Mouse (Mus musculus) retina, postnatal 1 day (tissue): ENCODE results near the gene Kcnd3.

ENCODE experiments used
- DNase-seq: peaks from one replicate; pipeline ENCODE4 v3.0.0-alpha.2; 2012

Kcnd3 gene

GRCm38 (mm10) chr3:105466538-105466937 is 14.4 kb downstream of the Kcnd3 start:
- DNase-seq = no peak

DNA sequence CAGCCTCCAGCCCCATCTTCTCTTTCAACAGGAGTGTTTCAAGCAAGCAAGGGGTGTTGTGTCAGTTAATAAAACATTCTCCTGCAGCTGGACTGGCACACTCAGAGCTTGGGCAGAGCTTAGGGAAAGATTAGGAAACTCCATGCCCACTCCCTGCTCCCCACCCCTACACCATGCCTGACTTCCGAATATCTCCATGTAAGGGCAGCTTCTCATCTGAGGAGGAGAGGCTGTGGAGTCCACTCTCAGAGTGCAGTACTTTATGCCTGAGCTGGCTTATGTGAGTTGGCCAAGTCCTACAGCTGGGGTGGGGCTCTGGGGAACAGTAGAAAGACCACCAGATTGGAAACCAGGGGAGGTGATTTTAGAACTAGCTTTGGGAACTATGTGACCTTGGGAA is 20.4 kb downstream of the Kcnd3 start:
- no peak for DNase-seq

- no peak for DNase-seq
Measured at GRCm38 (mm10) chr3:105476408-105476807, 24.3 kb downstream of the Kcnd3 start.

- DNase-seq = no peak
Measured at GRCm38 (mm10) chr3:105478876-105479275, 26.7 kb downstream of the Kcnd3 start.

DNA sequence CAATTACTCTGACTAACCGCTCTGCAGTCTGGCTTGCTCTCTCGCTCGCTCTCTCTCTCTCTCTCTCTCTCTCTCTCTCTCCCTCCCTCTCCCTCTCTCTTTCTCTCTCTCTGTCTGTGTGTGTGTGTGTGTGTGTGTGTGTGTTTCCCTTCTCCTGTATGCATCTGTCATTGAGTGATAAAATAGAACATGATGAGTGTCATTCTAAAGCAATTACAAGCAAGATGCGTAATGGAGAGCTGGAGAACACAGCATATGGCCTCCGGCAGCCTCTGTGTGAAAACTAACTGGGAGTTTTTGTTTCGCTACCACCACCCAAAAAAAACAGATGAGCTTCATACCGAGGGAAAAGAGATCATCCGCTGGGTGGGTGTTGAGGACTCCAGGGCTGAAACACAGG is 29.3 kb downstream of the Kcnd3 start:
- DNase-seq = peak; percentile 26

- peak; percentile 64 for DNase-seq
Measured at GRCm38 (mm10) chr3:105483651-105484052, 31.5 kb downstream of the Kcnd3 start.

GRCm38 (mm10) chr3:105487171-105487570 is 35.0 kb downstream of the Kcnd3 start:
- no peak for DNase-seq

DNA sequence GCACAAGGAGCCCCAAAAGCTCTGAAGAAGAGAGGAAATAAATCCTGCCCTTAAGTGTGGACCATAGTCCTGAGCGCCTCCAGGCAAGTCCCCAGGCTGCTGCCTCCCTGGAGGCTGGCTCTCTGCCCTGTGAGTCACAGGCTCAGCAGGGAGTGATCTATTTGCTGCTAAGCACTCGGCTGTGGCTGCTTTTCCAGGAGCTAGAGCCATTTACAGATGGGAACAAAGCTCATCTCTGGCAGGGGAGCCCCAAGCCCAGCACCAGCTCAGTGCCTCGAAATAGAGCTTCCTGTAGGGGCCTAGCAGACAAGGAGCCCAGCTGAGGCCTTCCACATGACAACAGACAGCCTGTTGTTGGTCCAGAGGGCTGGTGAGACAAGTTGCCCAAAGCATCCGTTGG is 37.5 kb downstream of the Kcnd3 start:
- DNase-seq = peak; percentile 41

DNA sequence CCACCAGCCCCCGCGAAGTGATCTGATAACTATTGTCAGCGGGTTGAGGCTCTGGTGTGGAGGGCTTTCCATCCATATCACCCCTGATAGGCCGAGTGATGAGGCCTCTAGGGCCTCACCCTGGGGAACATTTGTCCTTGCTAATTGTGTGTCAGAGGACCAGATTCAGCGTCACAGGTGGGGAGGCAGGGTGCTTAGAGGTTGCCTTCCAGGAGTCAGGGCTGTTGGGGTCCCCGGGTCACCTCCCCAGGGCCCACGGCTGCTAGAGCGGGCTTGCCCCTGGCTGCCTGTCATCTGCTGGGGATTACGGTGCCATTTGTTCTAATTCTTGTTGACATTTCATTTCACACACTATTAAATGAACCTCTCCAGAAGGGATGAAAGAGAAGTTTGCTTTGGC is 42.8 kb downstream of the Kcnd3 start:
- DNase-seq = peak; percentile 51

- peak; percentile 24 for DNase-seq
Measured at GRCm38 (mm10) chr3:105496216-105496615, 44.1 kb downstream of the Kcnd3 start.

GRCm38 (mm10) chr3:105496935-105497334 is 44.8 kb downstream of the Kcnd3 start:
- DNase-seq = no peak

DNA sequence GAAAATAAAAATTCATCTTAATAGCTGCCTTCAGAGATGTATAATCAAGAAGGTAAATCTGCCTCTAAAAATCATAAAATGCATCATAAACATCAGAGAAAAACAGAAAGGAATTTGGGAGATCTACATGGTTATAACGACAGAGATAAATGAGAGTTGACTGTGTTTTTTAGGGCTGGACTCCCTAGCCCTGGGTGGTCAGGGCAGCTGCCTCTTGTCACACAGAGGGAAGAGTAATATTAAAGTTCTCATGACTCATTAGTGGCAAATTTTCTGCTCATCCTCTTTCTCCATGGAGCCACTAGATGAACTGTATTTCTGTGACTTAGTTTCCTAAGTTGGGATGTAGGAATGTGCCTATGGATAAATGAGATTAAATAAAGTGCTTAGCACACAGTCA is 48.9 kb downstream of the Kcnd3 start:
- DNase-seq = no peak

- no peak for DNase-seq
Measured at GRCm38 (mm10) chr3:105504272-105504671, 52.1 kb downstream of the Kcnd3 start.

DNA sequence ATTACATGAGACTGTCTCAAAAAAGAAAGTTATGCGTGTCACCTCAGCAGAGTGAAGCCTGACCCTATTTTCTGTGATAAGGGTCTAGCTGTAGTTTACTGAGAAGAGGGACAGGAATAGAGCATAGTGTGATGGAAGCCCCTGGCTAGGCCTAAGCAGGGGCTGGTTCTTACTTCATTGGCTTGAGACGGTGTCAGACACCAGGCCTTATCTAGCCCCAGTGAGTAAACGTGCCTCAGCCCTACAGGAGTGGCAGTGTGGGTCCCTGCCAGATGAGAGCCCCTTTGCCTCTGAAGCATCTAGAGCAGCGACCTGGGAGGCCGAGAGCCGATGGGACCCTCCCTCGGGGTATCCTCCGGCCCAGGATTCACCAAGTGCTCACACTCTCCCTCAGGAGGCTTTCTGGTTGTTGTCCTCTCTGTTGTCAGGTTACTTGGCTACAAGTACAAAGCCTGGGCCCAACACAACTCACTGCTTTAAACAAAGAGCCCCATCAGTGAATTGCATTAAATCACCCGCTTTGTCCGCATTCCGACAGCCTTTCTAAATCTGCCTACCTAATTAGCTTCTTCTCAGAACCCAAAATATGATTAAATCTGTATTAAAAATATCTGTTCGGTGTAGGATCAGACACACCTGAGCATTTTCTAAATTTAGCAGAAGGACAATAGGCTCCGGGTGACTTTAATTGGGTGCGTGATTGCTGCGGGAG is 53.2 kb downstream of the Kcnd3 start:
- DNase-seq = peak; percentile 32

DNA sequence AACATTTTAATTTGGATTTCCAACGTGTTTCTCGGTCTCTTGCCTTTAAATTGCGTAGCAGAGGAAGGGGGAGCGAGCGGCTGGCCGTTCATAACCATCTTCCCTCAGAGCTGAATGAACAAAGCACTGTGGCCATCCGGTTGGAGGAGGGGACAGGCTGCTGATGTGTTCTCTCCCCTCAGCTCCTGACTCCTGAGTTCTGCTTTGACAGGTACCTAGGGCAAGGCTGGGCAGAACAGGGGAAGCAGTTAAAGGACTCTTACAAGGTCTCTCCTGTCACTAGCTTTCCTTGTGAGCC is 53.7 kb downstream of the Kcnd3 start:
- DNase-seq = peak; percentile 38

GRCm38 (mm10) chr3:105506592-105506991 is 54.5 kb downstream of the Kcnd3 start:
- DNase-seq = no peak

DNA sequence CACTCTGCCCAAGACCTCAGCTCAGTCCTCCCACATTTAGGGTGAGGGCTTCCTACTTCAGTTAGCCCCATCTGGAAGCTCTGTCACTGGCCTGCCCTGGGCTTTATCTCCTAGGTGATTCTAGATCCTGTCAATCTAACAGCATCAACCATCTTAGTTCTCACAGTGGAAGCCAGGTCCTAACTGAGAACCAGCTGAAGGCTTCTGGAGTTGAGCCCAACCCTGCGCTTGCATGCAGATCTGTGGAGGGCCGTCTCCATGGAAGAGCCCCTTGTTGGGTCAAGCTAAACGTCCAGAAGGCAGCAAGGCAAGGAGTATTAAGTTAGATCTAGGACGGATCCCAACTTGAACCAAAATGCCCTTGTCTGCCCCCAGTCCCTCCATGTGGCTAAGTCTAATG is 57.2 kb downstream of the Kcnd3 start:
- no peak for DNase-seq

DNA sequence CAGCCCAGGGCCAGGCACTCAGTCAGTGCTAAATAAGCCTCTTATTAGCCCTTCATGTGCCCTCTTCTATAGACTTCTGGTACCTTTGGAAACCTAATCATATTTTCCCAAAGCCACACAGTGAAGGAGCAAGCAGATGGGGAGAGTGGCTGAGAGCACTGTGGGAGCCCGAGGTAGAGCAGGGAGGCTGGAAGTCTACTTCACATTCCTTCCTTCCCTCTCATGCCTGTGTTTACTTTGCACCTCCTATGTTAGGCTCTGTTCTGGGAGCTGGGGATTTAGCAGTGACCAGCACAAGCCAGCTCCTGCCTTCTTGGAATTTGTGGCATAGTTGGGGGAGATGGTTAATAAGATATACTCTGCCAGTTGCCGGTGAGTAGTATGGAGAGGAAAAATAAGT is 59.7 kb downstream of the Kcnd3 start:
- no peak for DNase-seq

DNA sequence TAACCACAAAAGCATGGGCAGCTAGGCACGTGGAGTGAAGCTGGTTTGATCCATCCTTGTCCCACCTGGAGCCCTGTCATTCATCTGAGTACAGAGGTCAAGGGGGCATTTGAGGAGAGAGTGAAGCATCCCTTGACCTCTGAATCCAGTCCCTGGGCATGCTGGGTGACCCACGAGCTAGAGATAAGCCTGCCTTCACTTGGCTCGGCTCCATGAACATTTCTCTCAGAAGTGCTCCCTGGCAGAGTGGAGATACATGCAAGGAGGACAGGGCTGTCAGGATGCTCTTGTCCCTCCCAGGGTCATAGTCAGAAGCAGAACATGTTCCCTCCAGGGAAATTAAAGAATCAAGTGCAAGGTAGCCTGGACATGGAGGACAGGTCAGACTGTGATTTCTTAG is 62.1 kb downstream of the Kcnd3 start:
- no peak for DNase-seq

- DNase-seq = no peak
Measured at GRCm38 (mm10) chr3:105515035-105515434, 62.9 kb downstream of the Kcnd3 start.

DNA sequence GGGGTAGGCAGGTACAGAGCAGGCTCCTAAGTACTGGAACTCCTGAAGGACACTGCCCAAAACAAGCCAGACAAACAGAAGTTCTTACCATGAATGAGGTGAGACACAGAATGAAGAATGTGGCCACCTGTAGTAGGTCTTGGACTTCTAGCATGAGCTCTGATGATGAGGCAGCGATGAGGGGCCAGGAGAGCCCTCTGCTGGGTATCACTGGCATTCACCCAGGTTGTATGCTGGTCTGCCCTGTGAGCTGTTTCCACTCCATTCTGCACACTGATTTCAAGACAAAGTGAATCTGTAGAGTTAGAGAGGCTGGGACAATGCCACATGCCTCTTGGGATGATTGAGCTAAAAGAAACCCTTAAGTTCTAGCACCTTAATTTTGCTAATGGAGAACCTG is 63.5 kb downstream of the Kcnd3 start:
- no peak for DNase-seq

DNA sequence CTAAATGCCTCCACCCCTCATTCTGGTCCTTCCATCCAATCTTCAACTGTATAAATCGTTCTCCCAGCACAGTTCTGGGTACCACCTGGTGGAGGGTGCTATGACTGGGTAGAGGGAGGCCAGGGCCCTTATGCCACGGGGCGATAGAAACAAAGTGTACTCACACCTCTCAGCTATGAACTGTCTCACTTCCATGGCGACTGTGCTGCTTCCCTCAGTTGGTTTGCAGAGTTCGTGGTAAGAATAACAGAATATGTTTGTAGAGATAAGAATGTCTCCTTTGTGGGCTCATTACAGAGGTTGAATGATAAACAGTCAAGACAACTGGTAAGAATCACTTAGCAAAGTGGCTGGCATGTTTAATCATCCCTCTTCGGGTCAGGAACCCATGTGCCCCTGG is 68.3 kb downstream of the Kcnd3 start:
- no peak for DNase-seq

GRCm38 (mm10) chr3:105521178-105521631 is 69.1 kb downstream of the Kcnd3 start:
- peak; percentile 31 for DNase-seq

GRCm38 (mm10) chr3:105521639-105522038 is 69.5 kb downstream of the Kcnd3 start:
- no peak for DNase-seq

DNA sequence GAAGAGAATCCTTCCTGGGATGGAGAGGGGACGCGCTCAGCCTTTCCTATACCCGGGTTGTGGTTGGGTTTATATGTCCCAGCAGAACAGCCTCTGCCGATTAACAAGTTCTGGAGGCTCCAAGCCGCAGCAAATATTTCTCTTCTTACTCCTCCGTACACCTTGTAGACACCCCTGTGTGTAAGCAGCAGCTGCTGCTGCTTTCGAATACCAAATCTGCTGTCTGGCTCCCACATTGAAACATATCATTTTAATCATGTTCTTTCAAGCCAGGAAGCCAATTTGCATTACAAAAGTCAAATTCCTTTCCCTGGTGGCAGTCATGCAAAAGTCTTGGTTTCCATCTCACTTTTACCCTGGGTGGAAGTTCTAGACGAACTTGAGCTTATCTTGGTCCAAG is 76.7 kb downstream of the Kcnd3 start:
- no peak for DNase-seq

GRCm38 (mm10) chr3:105529700-105530099 is 77.6 kb downstream of the Kcnd3 start:
- peak; percentile 86 for DNase-seq
